Mouse (Mus musculus) spleen, adult 12 weeks (tissue): ENCODE measurements around the gene Rrp7a.
"Not testable (repeated sequence)": the region's sequence is repeated elsewhere in the genome, so short reads cannot be mapped to it uniquely, and the experiment has no call there.

Experiments used
- DNase-seq: peaks from one replicate; pipeline ENCODE4 v3.0.0; 2022; ENCODE audit warnings: low spot score

The Rrp7a gene

GRCm38 (mm10) chr15:83156929-83157666, 34.5 kb upstream of the Rrp7a start:
- DNase-seq: peak; percentile 33

DNA sequence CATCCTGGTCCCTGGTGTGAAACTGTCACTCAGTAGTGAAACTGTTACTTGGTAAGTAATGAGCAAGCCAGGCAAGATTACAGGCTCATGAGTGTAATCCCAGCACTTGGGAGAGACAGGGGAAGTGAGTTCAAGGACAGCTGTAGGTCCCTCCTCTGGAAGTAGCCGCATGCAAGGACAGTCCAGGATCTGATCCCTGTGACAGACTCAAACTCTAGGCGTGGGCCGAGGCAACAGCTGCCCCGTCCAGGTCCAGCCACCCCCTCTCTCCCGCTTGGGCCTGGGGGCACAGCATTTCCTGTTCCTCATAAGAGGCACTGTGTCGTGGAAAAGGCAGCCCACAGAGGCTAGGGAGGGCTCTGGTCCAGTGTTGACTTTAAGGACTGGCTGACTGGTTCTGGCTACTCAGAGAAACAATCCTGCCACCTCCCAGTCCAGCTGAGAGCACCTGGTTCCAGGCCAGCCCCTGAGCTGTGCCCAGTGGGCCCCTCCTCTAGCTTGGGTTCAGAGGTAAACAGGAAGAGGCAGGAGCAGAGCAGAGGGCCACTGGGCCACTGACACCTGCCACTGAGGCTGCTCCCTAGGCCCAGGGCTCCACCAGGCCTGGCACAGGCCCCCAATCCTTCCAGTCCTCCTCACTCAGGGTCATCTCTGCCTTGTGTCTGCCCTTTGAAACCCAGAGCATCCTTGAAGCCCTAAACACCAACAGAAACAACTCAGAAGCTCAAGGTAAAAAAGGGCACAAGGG, 33.2 kb upstream of the Rrp7a start:
- DNase-seq: no peak

DNA sequence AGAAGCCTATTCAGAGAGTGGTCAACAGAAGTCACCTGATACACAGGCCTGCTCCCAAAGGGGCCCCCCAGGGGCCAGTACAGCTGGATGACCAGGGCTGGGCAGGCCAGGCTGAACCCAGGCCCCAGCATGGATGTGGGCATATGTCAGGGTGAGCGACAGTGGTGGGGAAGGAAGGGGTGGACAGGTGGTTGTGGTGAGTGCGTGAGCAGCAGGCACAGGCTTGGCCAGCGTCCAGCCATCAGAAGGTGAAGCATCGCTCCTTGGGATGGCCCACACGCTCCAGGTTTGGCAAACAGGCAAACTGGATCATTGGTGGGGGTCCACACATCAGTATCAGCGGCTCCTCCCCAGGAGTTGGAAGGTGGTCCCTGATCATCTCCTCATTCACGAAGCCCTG, 31.7 kb upstream of the Rrp7a start:
- no peak for DNase-seq

DNA sequence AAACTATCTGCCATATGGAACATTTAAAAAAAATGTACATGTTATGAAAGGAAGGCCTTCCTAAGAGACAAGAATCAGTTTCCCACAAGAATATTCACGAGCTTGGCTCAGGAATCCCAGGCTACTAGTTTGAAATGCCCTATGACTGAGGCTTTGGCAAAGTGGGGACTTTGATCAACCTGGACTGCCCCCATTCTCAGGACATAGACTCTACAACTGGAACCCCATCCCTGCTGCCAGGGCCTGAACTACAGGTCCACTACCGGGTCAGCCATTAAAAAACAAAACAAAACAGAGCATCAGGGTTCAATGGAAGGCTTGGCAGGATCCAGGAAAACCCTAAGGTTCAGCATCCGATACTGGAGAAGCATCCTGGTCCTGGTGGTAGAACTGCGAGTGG, 28.1 kb upstream of the Rrp7a start:
- DNase-seq: no peak

GRCm38 (mm10) chr15:83150073-83150442, 27.5 kb upstream of the Rrp7a start:
- DNase-seq: no peak

DNA sequence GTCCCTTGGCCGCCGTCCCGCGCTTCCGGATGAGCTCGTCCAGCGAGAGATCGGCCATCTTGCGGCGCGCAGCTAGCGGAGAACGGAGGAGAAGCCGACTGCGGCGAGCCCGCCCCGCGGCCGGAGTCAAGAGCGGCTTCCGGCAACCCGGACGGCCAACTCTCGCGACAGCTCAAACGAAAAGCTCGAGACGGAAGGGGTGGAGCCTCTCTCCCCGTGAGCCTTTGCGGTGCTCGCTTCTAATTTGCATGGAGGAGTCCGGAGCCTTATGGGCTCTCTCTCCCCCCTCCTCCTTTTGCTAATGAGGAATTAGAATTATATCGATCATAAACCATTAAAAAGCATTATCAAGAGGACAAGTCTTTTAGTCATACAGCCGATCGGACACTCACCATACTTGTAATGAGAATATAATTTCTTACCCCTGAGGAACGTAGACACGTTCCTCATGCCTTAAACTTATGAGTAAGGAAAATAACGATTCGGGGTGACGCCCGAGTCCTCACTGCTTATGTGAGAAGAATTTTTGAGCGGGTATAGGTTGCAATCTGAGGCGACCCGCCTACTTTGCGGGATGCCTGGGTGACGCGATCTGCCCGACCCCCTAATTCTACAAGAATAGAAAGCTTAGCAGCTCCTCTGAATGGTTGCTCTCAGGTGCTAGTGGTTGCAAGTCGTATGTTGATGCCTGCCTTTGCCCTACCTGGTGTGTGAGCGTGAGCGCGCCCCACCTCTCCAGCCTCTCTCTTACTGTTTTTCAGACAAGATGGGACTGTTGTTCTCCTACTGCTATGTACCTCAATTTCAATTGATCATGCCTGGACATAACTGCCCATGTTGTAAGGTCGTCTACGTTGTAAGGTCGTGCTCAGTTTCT, 26.8 kb upstream of the Rrp7a start, which contains the start of gene Poldip3:
Gene Poldip3, minus strand, starts transcription at position 189 of the 877 bp plus-strand sequence.
- peak; percentile 99 for DNase-seq

- no peak for DNase-seq
These were observed 26.2 kb upstream of the Rrp7a start for GRCm38 (mm10) chr15:83148801-83149195.

- peak; percentile 17 for DNase-seq
These were observed 25.8 kb upstream of the Rrp7a start for GRCm38 (mm10) chr15:83148395-83148794.

GRCm38 (mm10) chr15:83145541-83145940, 22.9 kb upstream of the Rrp7a start:
- DNase-seq: no peak

- DNase-seq: no peak
These were observed 20.3 kb upstream of the Rrp7a start for GRCm38 (mm10) chr15:83142861-83143260.

DNA sequence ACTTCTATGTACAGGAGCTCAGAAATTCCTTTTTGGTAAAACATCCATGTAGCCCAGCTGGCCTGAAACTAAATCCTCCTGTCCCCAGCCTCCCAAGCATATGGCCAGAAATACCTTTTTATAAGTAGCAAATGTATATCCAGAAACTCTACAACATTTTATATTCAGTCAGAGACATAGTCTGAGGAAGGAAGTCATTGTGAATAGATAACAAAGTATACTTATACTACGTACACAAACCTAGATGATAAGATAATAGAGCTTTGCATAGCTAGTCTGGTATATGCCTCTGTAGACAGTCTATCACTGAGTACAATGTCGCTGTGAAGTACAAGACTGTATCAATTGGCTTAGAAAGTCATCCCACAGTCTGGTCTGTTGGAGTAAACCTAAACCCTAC, 13.1 kb upstream of the Rrp7a start:
- no peak for DNase-seq

DNA sequence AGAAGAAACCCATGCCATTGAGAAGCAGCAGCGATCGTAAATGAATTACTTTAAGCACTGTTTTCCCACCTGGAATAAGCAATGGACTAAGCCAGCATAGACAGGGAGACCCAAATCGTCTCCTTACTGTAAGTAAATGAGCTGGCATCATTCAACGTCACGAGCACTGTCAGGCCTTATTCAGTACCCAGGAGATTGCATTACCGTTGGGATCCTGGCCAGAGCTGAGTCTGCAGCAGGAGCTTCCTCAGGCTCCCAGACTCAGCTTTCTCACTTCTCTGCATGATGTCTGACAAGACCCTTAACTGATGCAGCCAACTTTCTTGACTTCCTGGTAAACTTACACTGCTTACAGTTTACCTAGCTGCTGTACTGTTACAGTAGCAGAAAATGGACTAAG, 12.1 kb upstream of the Rrp7a start:
- DNase-seq: no peak

DNA sequence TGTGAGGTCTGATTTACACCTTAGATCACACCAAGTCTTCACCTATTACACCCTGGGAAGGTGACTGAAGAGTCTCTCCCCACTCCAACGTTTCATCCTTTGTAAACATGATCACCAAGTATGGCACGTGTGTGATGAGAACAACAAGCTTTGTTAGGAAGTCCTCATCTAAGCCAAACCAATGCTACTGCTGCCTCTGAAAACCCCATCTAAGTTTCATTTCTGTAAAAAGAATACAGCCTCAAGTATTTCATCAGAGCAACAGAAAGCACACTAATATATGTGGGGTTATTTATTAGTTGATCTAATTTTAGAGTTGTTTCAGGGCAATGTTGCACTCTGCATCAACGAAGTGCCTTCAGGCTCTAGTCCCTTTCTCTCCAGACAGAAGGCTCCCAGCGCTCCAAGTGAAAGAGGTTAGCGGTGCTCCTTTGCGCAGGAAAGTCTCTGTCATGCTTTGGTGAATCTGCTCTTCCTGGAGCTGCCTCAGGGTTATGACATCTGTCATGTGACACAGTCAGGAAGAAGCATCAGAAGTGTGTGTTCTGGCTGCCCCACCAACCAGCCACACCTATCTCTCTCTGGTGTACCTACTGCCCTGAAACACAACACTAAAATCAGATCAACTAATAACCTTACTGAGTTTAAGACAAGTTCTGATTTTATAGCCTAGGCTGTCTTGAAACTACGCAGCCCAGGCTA, 7.1 kb upstream of the Rrp7a start:
- DNase-seq: no peak

DNA sequence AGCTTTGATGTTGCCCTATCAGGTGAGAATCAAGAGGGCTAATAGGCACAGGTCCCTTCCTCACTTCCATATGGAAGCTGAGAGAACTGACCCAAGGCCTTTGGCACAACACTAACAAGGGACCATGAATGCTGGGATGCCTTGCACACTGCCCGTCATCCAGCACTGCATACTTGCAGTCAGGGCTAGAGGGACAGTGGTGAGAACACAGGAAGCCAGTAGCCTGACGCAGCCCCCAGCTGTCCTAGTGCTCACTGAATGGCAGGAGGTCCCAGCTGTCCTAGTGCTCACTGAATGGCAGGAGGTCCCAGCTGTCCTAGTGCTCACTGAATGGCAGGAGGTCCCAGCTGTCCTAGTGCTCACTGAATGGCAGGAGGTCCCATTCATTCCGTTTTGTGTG, 4.4 kb upstream of the Rrp7a start:
- DNase-seq: not testable (repeated sequence)

- no peak for DNase-seq
These were observed 4.0 kb upstream of the Rrp7a start for GRCm38 (mm10) chr15:83126582-83126981.

DNA sequence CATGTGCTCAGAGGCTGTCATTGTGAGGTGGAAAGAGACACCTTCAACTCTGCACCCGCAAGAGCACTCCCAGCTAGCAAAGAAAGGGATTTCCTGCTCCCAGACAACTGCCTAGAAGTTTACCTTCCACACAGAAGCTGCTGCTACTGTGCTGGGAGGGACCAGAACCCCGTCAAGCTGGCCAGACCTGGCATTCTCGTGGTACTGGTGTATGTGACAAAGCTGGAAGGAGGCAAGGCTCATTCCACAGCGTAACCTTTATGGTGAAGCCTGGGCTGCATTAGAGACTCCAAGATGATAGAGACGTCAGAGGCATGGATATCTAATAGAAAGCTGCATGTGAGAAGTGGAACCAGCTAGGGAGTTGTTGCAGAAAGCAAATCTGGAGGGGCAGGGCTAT, 2.0 kb upstream of the Rrp7a start:
- no peak for DNase-seq

DNA sequence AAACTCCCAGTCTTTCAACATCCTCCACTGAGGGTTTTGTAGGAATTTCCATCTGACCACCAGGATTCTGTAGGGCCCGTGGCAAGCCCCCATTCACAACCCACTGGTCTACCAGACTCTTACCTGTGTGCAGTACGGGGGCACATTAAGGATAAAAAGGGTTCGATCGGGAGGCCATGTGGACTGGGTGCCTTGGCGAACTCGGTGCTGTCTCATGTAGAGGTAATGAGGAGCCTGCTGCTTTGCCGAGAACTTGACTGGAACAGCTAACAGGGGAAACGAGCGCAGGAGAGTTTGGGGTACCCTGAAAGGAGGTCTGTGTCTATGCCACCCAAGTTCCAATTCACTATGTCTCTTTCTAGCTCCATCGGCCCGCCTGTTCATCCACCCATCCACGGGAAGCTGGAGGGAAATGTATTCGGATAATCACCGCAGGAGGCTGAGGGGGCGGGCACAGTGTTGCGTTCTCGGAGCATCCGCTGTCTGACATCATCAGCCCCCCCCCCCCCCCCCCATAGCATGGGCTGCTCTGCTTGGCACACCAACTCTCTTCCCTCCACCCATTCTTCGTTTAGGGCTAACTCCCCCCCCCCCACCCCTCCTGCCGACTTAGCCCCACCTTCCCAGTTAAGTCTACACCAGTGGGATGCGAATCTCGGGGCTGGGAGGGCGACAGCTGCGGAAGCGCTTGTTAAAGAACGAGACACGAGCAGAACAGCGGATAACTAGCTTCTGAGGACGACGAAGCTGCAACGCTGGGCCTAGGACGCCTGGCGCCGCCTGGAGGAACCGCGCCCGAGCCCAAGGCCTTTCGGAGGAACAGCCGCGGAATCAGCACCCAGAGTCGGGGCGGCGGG, 664 bp downstream of the Rrp7a start:
- peak; percentile 14 for DNase-seq

GRCm38 (mm10) chr15:83118360-83118759, 4.2 kb downstream of the Rrp7a start:
- DNase-seq: no peak

- no peak for DNase-seq
These were observed 7.5 kb downstream of the Rrp7a start for GRCm38 (mm10) chr15:83115071-83115470.

- DNase-seq: no peak
These were observed 8.5 kb downstream of the Rrp7a start for GRCm38 (mm10) chr15:83114106-83114505.

DNA sequence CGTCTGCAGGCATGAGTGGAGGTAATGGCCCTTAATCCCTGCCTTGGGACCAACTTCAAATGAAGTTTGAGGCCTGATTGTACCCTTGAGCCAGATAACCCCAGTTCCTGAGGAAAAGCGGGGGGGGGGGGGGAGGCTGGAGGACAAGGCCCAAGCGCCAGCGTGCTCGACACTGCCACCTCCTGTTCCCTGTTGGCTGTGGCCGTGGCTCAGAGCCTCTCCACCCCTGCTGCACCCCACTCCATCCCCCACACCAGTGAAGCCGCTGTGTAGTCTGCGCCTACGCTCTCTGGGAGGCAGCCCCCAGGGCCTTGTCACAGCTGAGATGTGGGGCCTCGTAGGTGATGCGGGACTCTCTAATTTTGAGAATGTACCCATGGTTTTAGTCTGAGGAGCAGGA, 9.7 kb downstream of the Rrp7a start:
- peak; percentile 18 for DNase-seq
